Mouse (Mus musculus) spleen, postnatal 10 days (tissue): ENCODE measurements around the gene Gm5916.

Experiments
- DNase-seq, 2 experiments: peaks; one replicate each; pipeline ENCODE4 v3.0.0; 2021 to 2022; ENCODE audit warnings: low spot score in 2 of 2

Gm5916 gene

DNA sequence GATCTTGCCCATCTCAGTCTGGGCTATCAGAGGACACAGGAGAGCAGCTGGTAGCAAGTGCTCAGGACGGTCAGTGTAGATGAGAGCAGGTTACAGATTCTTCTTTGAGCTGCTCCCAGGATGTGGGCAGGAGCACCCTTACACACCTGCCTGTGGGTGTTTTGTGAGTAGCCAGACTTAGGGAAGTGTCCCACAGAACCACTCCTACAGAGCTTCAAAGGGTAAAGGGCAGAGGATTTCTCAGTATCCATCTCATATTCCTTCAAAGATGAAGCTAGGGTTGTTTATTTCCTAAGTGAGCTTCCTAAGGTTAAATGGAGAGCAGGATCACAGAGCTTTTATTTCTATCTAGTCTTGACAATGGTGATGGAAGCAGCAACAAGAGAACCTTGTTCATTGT lies at the start of gene Gm5916:
Gene Gm5916 (minus strand): TSS at position 101 of the 400 bp plus-strand sequence.
- DNase-seq, result no peak
